Mouse (Mus musculus) midbrain, embryonic 16.5 days (tissue): Measurements from ENCODE around the gene Olfr935. TPM values are rescaled to one million over a fixed set of nuclear protein-coding genes. Genes with fewer than 3 reads are reported as not detected.

Source experiments
- ATAC-seq: fragments of 200-750 bp; cut with Nextera tagmentation; 2 replicates; pipeline ENCODE4 v1.8.0; 2017; ENCODE audit warnings: moderate TSS enrichment
- H3K27ac ChIP-seq: fragments of 300-500 bp; sonication (generic); 2 replicates; pipeline ENCODE4 v1.5.1; 2014; ENCODE audit warnings: mild to moderate bottlenecking, low read length, mixed read lengths
- H3K27me3 ChIP-seq: fragments of 300-500 bp; sonication (generic); 2 replicates; pipeline ENCODE4 v1.6.1; 2014; ENCODE audit warnings: low read depth, low read length, mixed read lengths; ENCODE audit not compliant: control insufficient read depth, insufficient read depth
- H3K36me3 ChIP-seq: fragments of 300-500 bp; sonication (generic); 2 replicates; pipeline ENCODE4 v1.6.1; 2014; ENCODE audit warnings: mild to moderate bottlenecking, low read length, moderate library complexity, mixed read lengths; ENCODE audit not compliant: control insufficient read depth, insufficient read depth
- H3K4me1 ChIP-seq: fragments of 300-500 bp; sonication (generic); 2 replicates; pipeline ENCODE4 v1.6.1; 2014; ENCODE audit warnings: mild to moderate bottlenecking, low read length, mixed read lengths; ENCODE audit not compliant: control insufficient read depth, insufficient read depth
- H3K4me2 ChIP-seq: fragments of 300-500 bp; sonication (generic); 2 replicates; pipeline ENCODE4 v1.6.1; 2014; ENCODE audit warnings: mild to moderate bottlenecking, low read length, mixed read lengths
- H3K4me3 ChIP-seq: fragments of 300-500 bp; sonication (generic); 2 replicates; pipeline ENCODE4 v1.5.1; 2014; ENCODE audit warnings: low read depth, mild to moderate bottlenecking, low read length, moderate library complexity, mixed read lengths
- H3K9ac ChIP-seq: fragments of 300-500 bp; sonication (generic); 2 replicates; pipeline ENCODE4 v1.6.1; 2014; ENCODE audit warnings: low read depth, low read length, mixed read lengths
- H3K9me3 ChIP-seq: fragments of 300-500 bp; sonication (generic); replicated peaks from 2 replicates; pipeline ENCODE4 v1.6.1; 2014; ENCODE audit warnings: mild to moderate bottlenecking, low read length, mixed read lengths; ENCODE audit not compliant: control insufficient read depth, poor library complexity, severe bottlenecking
- WGBS: fragments of 180-500 bp; shearing (Covaris S2); extraction: QIAGEN DNeasy Blood & Tissue Kit; methylation state at CpG from one replicate; pipeline ENCODE4 v1.1.7; 2014; 5-methylcytosine and 5-hydroxymethylcytosine counted together
- microRNA-seq: library from miRNA; unstranded; fragments of <30 nt; microRNA quantifications from one replicate; pipeline ENCODE4, GENCODE M21; 2017
- polyA plus RNA-seq: library from polyadenylated mRNA; unstranded; fragments of >200 nt; fragmentation: Nextera tagmentation; extraction: Ambion mirVana; gene quantifications from 2 replicates; pipeline ENCODE4 v1.2.1, GENCODE M21; 2015

Gene Olfr935
- polyA plus RNA-seq: not detected in 2 replicates

DNA sequence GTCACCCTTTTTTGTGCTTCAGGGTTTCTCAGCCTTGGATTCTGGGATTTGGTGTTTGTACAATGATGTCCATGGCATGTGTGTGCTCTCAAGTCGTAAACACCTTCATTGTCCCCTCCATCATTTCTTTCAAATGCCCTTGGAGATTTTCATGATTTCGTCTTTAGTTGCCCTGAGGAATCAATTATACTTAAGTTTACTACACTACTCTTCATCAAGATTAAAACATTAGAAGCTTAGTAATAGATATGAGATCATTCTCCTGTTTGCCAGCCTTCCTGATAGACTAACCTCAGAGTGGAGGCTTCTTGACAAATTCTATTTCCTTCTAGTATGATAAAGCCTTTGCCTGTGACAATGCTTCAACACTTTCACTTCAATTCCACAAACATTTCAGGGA is at the start of gene Olfr935:
Gene Olfr935, minus strand, starts transcription at position 101 of the 400 bp plus-strand sequence.
- 82% methylated on average over 2 of the region's 2 CpGs for WGBS

DNA sequence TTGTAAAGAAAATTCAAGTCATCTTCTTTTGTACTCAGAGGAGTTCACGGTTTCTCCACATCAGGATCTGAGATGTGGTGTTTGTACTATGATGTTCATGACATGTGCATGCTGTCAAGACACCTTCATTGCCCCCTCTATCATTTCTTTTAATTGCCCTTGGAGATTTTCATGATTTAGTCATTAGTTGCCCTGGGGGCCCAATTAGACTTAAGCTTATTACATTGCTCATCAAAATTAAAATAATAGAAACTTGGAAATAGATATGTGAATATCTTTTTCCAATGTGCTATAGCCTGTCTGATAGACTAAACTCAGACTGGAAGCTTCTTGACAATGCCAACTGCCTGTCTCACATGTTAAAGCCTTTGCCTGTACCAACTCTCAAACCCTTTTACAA is 23.8 kb upstream of the Olfr935 start, which contains the start of gene Olfr146:
Gene Olfr146, minus strand, starts transcription at position 101 of the 400 bp plus-strand sequence.
- no peaks in the 10 kb centered on the region for H3K9me3 ChIP-seq
- no peak within 1 kb of the TSS for H3K27ac ChIP-seq
- H3K27me3 ChIP-seq: no peaks in the 10 kb centered on the region
- no peak within 1 kb of the TSS for H3K9ac ChIP-seq
- WGBS: 78% methylated on average over 1 of the region's 1 CpGs
- H3K4me2 ChIP-seq: no peak within 1 kb of the TSS
- no peak for ATAC-seq
- no peaks in the 10 kb centered on the region for H3K36me3 ChIP-seq
- H3K4me3 ChIP-seq: no peak within 1 kb of the TSS
- H3K4me1 ChIP-seq: no peaks in the 10 kb centered on the region

More for the DNA sequence above, at the start of gene Olfr935:
- Histone ChIP-seq H3K4me3 (no peak within 1 kb of the TSS), H3K4me2 (no peak within 1 kb of the TSS), H3K27ac (no peak within 1 kb of the TSS), H3K36me3 (no peaks in the 10 kb centered on the region), H3K9me3 (no peaks in the 10 kb centered on the region), H3K27me3 (no peaks in the 10 kb centered on the region), H3K9ac (no peak within 1 kb of the TSS), H3K4me1 (no peaks in the 10 kb centered on the region)
- ATAC-seq: no peak

- H3K9ac ChIP-seq: no peak within 1 kb of the TSS
Measured at GRCm38 (mm10) chr9:38988215-38988614, 11.3 kb downstream of the Olfr935 start, which contains the start of gene Olfr934. Gene Olfr934, minus strand, starts transcription at chr9:38988315.

GRCm38 (mm10) chr9:38972013-38972412 is 27.5 kb downstream of the Olfr935 start, which contains the start of gene Olfr933:
Gene Olfr933, plus strand, starts transcription at chr9:38972313.
- ATAC-seq: no peak
- no peak within 1 kb of the TSS for H3K4me2 ChIP-seq
- H3K4me1 ChIP-seq: no peaks in the 10 kb centered on the region
- H3K36me3 ChIP-seq: no peaks in the 10 kb centered on the region
- no peaks in the 10 kb centered on the region for H3K9me3 ChIP-seq
- 86% methylated on average over 4 of the region's 4 CpGs for WGBS
- H3K4me3 ChIP-seq: no peak within 1 kb of the TSS
- H3K27ac ChIP-seq: no peak within 1 kb of the TSS
- no peaks in the 10 kb centered on the region for H3K27me3 ChIP-seq
- H3K9ac ChIP-seq: no peak within 1 kb of the TSS

More at GRCm38 (mm10) chr9:38988215-38988614, 11.3 kb downstream of the Olfr935 start, which contains the start of gene Olfr934:
- H3K9me3 ChIP-seq: no peaks in the 10 kb centered on the region
- no peak within 1 kb of the TSS for H3K27ac ChIP-seq
- 96% methylated on average over 2 of the region's 2 CpGs for WGBS
- H3K4me2 ChIP-seq: no peak within 1 kb of the TSS
- ATAC-seq: no peak
- no peaks in the 10 kb centered on the region for H3K27me3 ChIP-seq
- no peaks in the 10 kb centered on the region for H3K36me3 ChIP-seq
- H3K4me1 ChIP-seq: no peaks in the 10 kb centered on the region
- no peak within 1 kb of the TSS for H3K4me3 ChIP-seq

- WGBS: 84% methylated on average over 4 of the region's 4 CpGs
- ATAC-seq: no peak
Measured at GRCm38 (mm10) chr9:38954124-38954416, 45.4 kb downstream of the Olfr935 start.

DNA sequence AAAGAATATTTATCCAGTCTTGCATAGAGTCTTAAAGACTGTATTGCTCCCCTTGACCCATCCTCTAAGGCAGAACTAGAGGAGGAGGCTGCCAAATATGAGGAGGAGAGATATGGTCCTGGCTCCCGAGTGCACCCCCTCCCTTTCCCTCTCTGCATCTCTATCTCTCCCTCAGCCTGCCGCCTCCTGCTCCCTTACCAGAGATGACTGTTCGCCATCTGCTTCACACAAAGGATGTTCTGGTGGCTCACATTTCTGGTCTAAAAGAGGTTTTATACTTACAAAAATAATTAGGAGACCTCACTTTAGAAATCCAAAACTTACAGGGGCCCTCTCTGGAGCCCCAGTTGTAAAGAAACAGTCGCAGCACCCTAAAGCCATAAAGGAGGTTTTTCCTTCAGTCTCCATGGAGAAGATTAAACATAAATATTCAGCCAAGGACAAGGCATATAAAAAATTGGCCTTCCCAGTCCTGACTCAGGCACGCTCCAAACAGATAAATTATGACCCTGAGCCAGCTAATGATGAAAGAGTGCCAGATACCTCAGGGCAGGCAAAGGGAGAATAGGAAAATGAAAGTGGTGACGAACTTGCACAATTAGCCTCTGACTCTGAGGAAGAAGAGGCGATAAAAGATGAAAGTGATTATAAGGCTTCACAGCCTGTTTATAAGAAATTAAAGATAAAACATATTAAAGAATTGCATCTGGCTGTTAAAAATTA is 45.9 kb downstream of the Olfr935 start:
- WGBS: 91% methylated on average over 7 of the region's 7 CpGs
- no peak overlapping the region for H3K4me3 ChIP-seq
- H3K9me3 ChIP-seq: no peaks in the 10 kb centered on the region
- H3K4me2 ChIP-seq: no peak overlapping the region
- H3K4me1 ChIP-seq: no peaks in the 10 kb centered on the region
- no peak overlapping the region for H3K27ac ChIP-seq
- H3K27me3 ChIP-seq: no peaks in the 10 kb centered on the region
- H3K9ac ChIP-seq: no peak overlapping the region
- ATAC-seq: no peak
- H3K36me3 ChIP-seq: no peaks in the 10 kb centered on the region

More at GRCm38 (mm10) chr9:38954124-38954416, 45.4 kb downstream of the Olfr935 start:
- H3K9me3 ChIP-seq: no peaks in the 10 kb centered on the region
- H3K4me1 ChIP-seq: no peaks in the 10 kb centered on the region
- no peaks in the 10 kb centered on the region for H3K27me3 ChIP-seq
- H3K4me2 ChIP-seq: no peak overlapping the region
- no peak overlapping the region for H3K27ac ChIP-seq
- no peak overlapping the region for H3K4me3 ChIP-seq
- no peak overlapping the region for H3K9ac ChIP-seq
- no peaks in the 10 kb centered on the region for H3K36me3 ChIP-seq

Small RNA genes lying within 50 kb of the gene (microRNA-seq; reads per million reads assigned to microRNA genes)
- not detected for gene Gm25529

Other genes starting within 250 kb of the Olfr935 start
- gene Olfr920, start 247.4 kb downstream of the Olfr935 start, polyA plus RNA-seq: not detected in 2 replicates
- not detected in 2 replicates for gene Olfr921, start 226.6 kb downstream of the Olfr935 start, polyA plus RNA-seq
- gene Olfr922, start 185.1 kb downstream of the Olfr935 start, polyA plus RNA-seq: not detected in 2 replicates
- not detected in 2 replicates for gene Olfr923, start 173.1 kb downstream of the Olfr935 start, polyA plus RNA-seq
- not detected in 2 replicates for gene Olfr924, start 155.2 kb downstream of the Olfr935 start, polyA plus RNA-seq
- not detected in 2 replicates for gene Olfr26, start 144.6 kb downstream of the Olfr935 start, polyA plus RNA-seq
- not detected in 2 replicates for gene Olfr926, start 122.6 kb downstream of the Olfr935 start, polyA plus RNA-seq
- not detected in 2 replicates for gene Olfr930, start 69.9 kb downstream of the Olfr935 start, polyA plus RNA-seq
- not detected in 2 replicates for gene Olfr933, start 27.4 kb downstream of the Olfr935 start, polyA plus RNA-seq
- not detected in 2 replicates for gene Olfr934, start 11.4 kb downstream of the Olfr935 start, polyA plus RNA-seq
- gene Olfr146, start 23.7 kb upstream of the Olfr935 start, polyA plus RNA-seq: not detected in 2 replicates
- gene Olfr937, start 65.3 kb upstream of the Olfr935 start, polyA plus RNA-seq: not detected in 2 replicates
- not detected in 2 replicates for gene Olfr938, start 79.2 kb upstream of the Olfr935 start, polyA plus RNA-seq
- gene Olfr27, start 128.4 kb upstream of the Olfr935 start, polyA plus RNA-seq: not detected in 2 replicates
- not detected in 2 replicates for gene Olfr943, start 166.6 kb upstream of the Olfr935 start, polyA plus RNA-seq
- not detected in 2 replicates for gene Olfr944, start 202.2 kb upstream of the Olfr935 start, polyA plus RNA-seq